Mouse (Mus musculus): ENCODE data around the gene Ipo4. TPM values are rescaled to one million over a fixed set of nuclear protein-coding genes. Genes with fewer than 3 reads are reported as not detected.

Gene Ipo4
- total RNA-seq, 2 experiments from 2014 or later: 139 to 142 TPM

GRCm38 (mm10) chr14:55578668-55579269 lies 57.0 kb downstream of the Ipo4 start:
- TF ChIP-seq CTCF (conservative IDR thresholded peaks at IDR 0.05): peak; percentile 17; the same call in 1 of the 2 replicates
- peak overlapping the region; percentile 87 for H3K27ac ChIP-seq
- DNase-seq (ENCODE audit: low spot score in 2 of 2): no peak
- H3K4me3 ChIP-seq: peak overlapping the region; percentile 66

- H3K27ac ChIP-seq: peak within 1 kb of the TSS; percentile 87
- TF ChIP-seq CTCF (conservative IDR thresholded peaks at IDR 0.05): no peak
- peak; percentile 63 to 66 for DNase-seq (ENCODE audit: low spot score in 2 of 2)
- H3K4me3 ChIP-seq: peak within 1 kb of the TSS; percentile 66
Measured at GRCm38 (mm10) chr14:55577871-55578667, 57.7 kb downstream of the Ipo4 start, which contains the start of gene Psme1. TSS of gene Psme1 (plus strand) at chr14:55578123.

- no peak for DNase-seq (ENCODE audit: low spot score in 2 of 2)
- Histone ChIP-seq H3K4me3 (no peak overlapping the region), H3K27ac (no peak overlapping the region)
- TF ChIP-seq CTCF (conservative IDR thresholded peaks at IDR 0.05): no peak
Measured at GRCm38 (mm10) chr14:55576376-55576775, 59.4 kb downstream of the Ipo4 start.

GRCm38 (mm10) chr14:55575711-55576110 lies 60.0 kb downstream of the Ipo4 start:
- DNase-seq (ENCODE audit: low spot score in 2 of 2): no peak
- no peak for TF ChIP-seq CTCF (conservative IDR thresholded peaks at IDR 0.05)
- Histone ChIP-seq H3K4me3 (no peak overlapping the region), H3K27ac (no peak overlapping the region)

Other genes starting within 250 kb of the Ipo4 start
- 10 to 100 TPM; 18.6 to 23.7 TPM for gene Dhrs4, start 157.2 kb downstream of the Ipo4 start, total RNA-seq (2021)
- gene Carmil3, start 145.3 kb downstream of the Ipo4 start, total RNA-seq (2021): 10 to 100 TPM; 57.9 to 64.4 TPM
- gene Cpne6, start 125.5 kb downstream of the Ipo4 start, total RNA-seq (2021): 100 to 1,000 TPM; 723 to 730 TPM
- gene Nrl, start 111.0 kb downstream of the Ipo4 start, total RNA-seq (2021): 1 to 10 TPM; 2.2 to 3.6 TPM
- 10 to 100 TPM; 45.0 to 47.6 TPM for gene Pck2, start 95.7 kb downstream of the Ipo4 start, total RNA-seq (2021)
- 10 to 100 TPM; 84.2 to 87.6 TPM for gene Dcaf11, start 76.0 kb downstream of the Ipo4 start, total RNA-seq (2021)
- gene A730061H03Rik, start 75.6 kb downstream of the Ipo4 start, total RNA-seq (2021): under 1 TPM in 1 of 2 experiments, not detected in 1; 0.92 TPM
- gene Fitm1, start 60.3 kb downstream of the Ipo4 start, total RNA-seq (2021): not detected
- gene Psme1, start 57.8 kb downstream of the Ipo4 start, total RNA-seq (2021): 10 to 100 TPM; 55.5 to 61.2 TPM
- gene Emc9, start 50.7 kb downstream of the Ipo4 start, total RNA-seq (2021): 10 to 100 TPM; 43.5 to 49.7 TPM
- 10 to 100 TPM; 45.2 to 60.4 TPM for gene Psme2, start 44.8 kb downstream of the Ipo4 start, total RNA-seq (2021)
- gene Rnf31, start 44.2 kb downstream of the Ipo4 start, total RNA-seq (2021): 10 to 100 TPM; 46.3 to 47.0 TPM
- gene Irf9, start 32.4 kb downstream of the Ipo4 start, total RNA-seq (2021): 10 to 100 TPM; 11.6 to 12.1 TPM
- 1 to 10 TPM; 1.9 to 2.5 TPM for gene Rec8, start 17.9 kb downstream of the Ipo4 start, total RNA-seq (2021)
- 1 to 10 TPM; 2.6 to 6.5 TPM for gene Gm49378, start 1.9 kb upstream of the Ipo4 start, total RNA-seq (2021)
- gene Tm9sf1, start 7.8 kb upstream of the Ipo4 start, total RNA-seq (2021): 10 to 100 TPM; 40.4 to 45.8 TPM
- 1 to 10 TPM in 1 of 2 experiments, under 1 TPM in 1; 0.96 to 1.6 TPM for gene Tssk4, start 14.2 kb upstream of the Ipo4 start, total RNA-seq (2021)
- gene Mdp1, start 24.6 kb upstream of the Ipo4 start, total RNA-seq (2021): 10 to 100 TPM; 51.2 to 55.4 TPM
- 10 to 100 TPM; 26.0 to 26.1 TPM for gene Gmpr2, start 36.0 kb upstream of the Ipo4 start, total RNA-seq (2021)
- gene Nedd8, start 36.2 kb upstream of the Ipo4 start, total RNA-seq (2021): 100 to 1,000 TPM; 301 to 309 TPM
- 10 to 100 TPM; 15.2 to 16.2 TPM for gene Tinf2, start 45.9 kb upstream of the Ipo4 start, total RNA-seq (2021)
- not detected for gene Tgm1, start 78.0 kb upstream of the Ipo4 start, total RNA-seq (2021)
- gene Rabggta, start 86.3 kb upstream of the Ipo4 start, total RNA-seq (2021): 10 to 100 TPM; 44.9 to 49.5 TPM
- 10 to 100 TPM; 82.4 to 91.1 TPM for gene Dhrs1, start 109.7 kb upstream of the Ipo4 start, total RNA-seq (2021)
- gene Nop9, start 109.7 kb upstream of the Ipo4 start, total RNA-seq (2021): 10 to 100 TPM; 11.8 to 13.1 TPM
- 1 to 10 TPM; 1.4 to 1.6 TPM for gene Cideb, start 122.5 kb upstream of the Ipo4 start, total RNA-seq (2021)
- under 1 TPM in 1 of 2 experiments, not detected in 1; 0.22 TPM for gene Ltb4r2, start 125.5 kb upstream of the Ipo4 start, total RNA-seq (2021)
- gene Ltb4r1, start 130.0 kb upstream of the Ipo4 start, total RNA-seq (2021): not detected
- gene Adcy4, start 148.1 kb upstream of the Ipo4 start, total RNA-seq (2021): 1 to 10 TPM; 4.4 to 5.6 TPM
- gene Ripk3, start 152.9 kb upstream of the Ipo4 start, total RNA-seq (2021): 1 to 10 TPM; 1.2 to 2.9 TPM
- gene Nfatc4, start 187.2 kb upstream of the Ipo4 start, total RNA-seq (2021): 1 to 10 TPM; 2.6 TPM
- gene Nynrin, start 218.1 kb upstream of the Ipo4 start, total RNA-seq (2021): 1 to 10 TPM; 7.9 to 8.9 TPM
- under 1 TPM; 0.32 to 0.54 TPM for gene Cbln3, start 248.4 kb upstream of the Ipo4 start, total RNA-seq (2021)
- gene Khnyn, start 249.0 kb upstream of the Ipo4 start, total RNA-seq (2021): 10 to 100 TPM; 13.2 to 14.7 TPM

All from layer of hippocampus, adult 2 months (tissue).